Mouse (Mus musculus) limb, embryonic 11.5 days (tissue): ENCODE measurements around the gene Sapcd2. TPM values are rescaled to one million over a fixed set of nuclear protein-coding genes. Genes with fewer than 3 reads are reported as not detected.
A peak's percentile ranks its signal among the peaks of the same experiment; 100 is the strongest.

Source experiments
- ATAC-seq: fragments of 200-750 bp; cut with Nextera tagmentation; 2 replicates; pipeline ENCODE4 v1.8.0; 2017; ENCODE audit warnings: low read depth; ENCODE audit not compliant: insufficient number of reproducible peaks, low FRiP score, low TSS enrichment
- DNase-seq: peaks from one replicate; pipeline ENCODE4 v3.0.0-alpha.2; 2015; ENCODE audit warnings: low spot score
- H3K27ac ChIP-seq: fragments of 300-500 bp; sonication (generic); replicated peaks from 2 replicates; pipeline ENCODE4 v1.5.1; 2014; ENCODE audit warnings: low read depth, mild to moderate bottlenecking, low read length
- H3K27me3 ChIP-seq: fragments of 300-500 bp; sonication (generic); 2 replicates; pipeline ENCODE4 v1.6.1; 2014; ENCODE audit warnings: mild to moderate bottlenecking, low read length, mixed read lengths; ENCODE audit not compliant: control insufficient read depth, insufficient read depth
- H3K36me3 ChIP-seq: fragments of 300-500 bp; sonication (generic); 2 replicates; pipeline ENCODE4 v1.6.1; 2014; ENCODE audit warnings: mild to moderate bottlenecking, low read length, moderate library complexity, mixed read lengths; ENCODE audit not compliant: control insufficient read depth, insufficient read depth
- H3K4me1 ChIP-seq: fragments of 300-500 bp; sonication (generic); 2 replicates; pipeline ENCODE4 v1.6.1; 2014; ENCODE audit warnings: low read length, mixed read lengths; ENCODE audit not compliant: control insufficient read depth, insufficient read depth
- H3K4me2 ChIP-seq: fragments of 300-500 bp; sonication (generic); 2 replicates; pipeline ENCODE4 v1.6.1; 2014; ENCODE audit warnings: low read depth, mild to moderate bottlenecking, moderate library complexity; ENCODE audit not compliant: severe bottlenecking
- H3K4me3 ChIP-seq: fragments of 300-500 bp; sonication (generic); 2 replicates; pipeline ENCODE4 v1.5.1; 2014; ENCODE audit warnings: low read depth, low read length
- H3K9ac ChIP-seq: fragments of 300-500 bp; sonication (generic); 2 replicates; pipeline ENCODE4 v1.6.1; 2014; ENCODE audit warnings: mild to moderate bottlenecking, low read length
- H3K9me3 ChIP-seq: fragments of 300-500 bp; sonication (generic); 2 replicates; pipeline ENCODE4 v1.6.1; 2016; ENCODE audit warnings: low read length; ENCODE audit not compliant: control insufficient read depth
- WGBS: fragments of 180-500 bp; shearing (Covaris S2); extraction: QIAGEN DNeasy Blood & Tissue Kit; methylation state at CpG from one replicate; pipeline ENCODE4 v1.1.7; 2014; 5-methylcytosine and 5-hydroxymethylcytosine counted together
- polyA plus RNA-seq: library from polyadenylated mRNA; unstranded; fragments of >200 nt; fragmentation: Nextera tagmentation; extraction: Ambion mirVana; gene quantifications from 2 replicates; pipeline ENCODE4 v1.2.1, GENCODE M21; 2014

Sapcd2 gene
- polyA plus RNA-seq, 1 experiment from 2014 or later: 69.4 TPM

DNA sequence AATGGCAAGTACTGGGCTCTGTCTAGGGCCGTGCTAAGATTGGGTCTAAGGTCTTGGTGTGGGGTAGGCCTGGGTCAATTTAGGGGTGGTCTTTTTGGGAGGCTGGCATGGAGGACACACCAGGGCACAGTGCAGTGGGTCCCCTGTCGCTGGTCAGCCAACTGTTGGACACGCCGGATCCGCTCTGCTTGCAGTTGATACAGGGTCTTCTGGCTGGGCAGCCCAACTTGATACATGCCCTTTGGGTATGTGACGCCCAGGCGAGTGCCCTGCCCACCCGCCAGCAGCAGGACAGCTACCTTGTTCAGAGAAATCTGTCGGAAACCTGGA, 7.4 kb upstream of the Sapcd2 start:
- Histone ChIP-seq H3K4me2 (peak overlapping the region; percentile 99), H3K27ac (no peak overlapping the region), H3K9me3 (no peaks in the 10 kb centered on the region), H3K4me1 (0 out of 2 replicates have a peak, but pooled peaks cover 3% of the 10 kb centered on the region), H3K9ac (no peak overlapping the region; the same call in 1 of the 2 replicates), H3K36me3 (no peaks in the 10 kb centered on the region; the same call in 1 of the 2 replicates), H3K27me3 (peaks cover 18% of the 10 kb centered on the region), H3K4me3 (peak overlapping the region; percentile 56)
- ATAC-seq (0 out of 2 replicates have a peak, but pooled peaks have one; percentile 49), DNase-seq (no peak)
- WGBS: 21% methylated on average over 9 of the region's 9 CpGs

GRCm38 (mm10) chr2:25365091-25365761, 6.9 kb upstream of the Sapcd2 start, which contains the start of gene Uap1l1:
Gene Uap1l1 (minus strand): TSS chr2:25365682.
- under 1% methylated on average over 54 of the region's 54 CpGs for WGBS
- Histone ChIP-seq H3K27me3 (peaks cover 18% of the 10 kb centered on the region), H3K27ac (no peak within 1 kb of the TSS)

DNA sequence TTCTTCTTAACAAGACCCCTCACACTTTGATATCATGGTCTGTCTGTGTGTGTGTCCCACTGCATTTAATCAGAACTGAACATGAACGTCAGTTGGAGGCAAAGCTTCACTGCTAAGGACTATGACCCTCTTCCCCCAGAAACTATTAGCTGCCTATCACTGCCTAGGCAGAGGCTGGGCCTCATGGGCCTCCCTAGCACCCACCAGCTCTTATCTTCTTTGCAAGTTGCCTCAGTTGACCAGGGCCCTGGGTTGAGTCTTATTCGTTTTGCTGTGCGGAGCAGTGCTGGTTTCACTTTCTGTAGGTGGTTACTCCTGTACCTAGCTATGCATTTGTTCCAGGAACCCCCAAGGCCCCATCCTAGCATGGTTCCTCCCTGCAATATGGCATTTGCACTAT, 2.1 kb upstream of the Sapcd2 start:
- peaks cover 3% of the 10 kb centered on the region for H3K36me3 ChIP-seq
- no peaks in the 10 kb centered on the region for H3K9me3 ChIP-seq
- H3K27ac ChIP-seq: no peak overlapping the region
- H3K9ac ChIP-seq: no peak overlapping the region
- peaks cover 24% of the 10 kb centered on the region for H3K4me1 ChIP-seq
- H3K4me3 ChIP-seq: no peak overlapping the region
- WGBS: 86% methylated on average over 3 of the region's 3 CpGs
- no peak overlapping the region for H3K4me2 ChIP-seq
- ATAC-seq: no peak
- H3K27me3 ChIP-seq: peaks cover 8% of the 10 kb centered on the region
- DNase-seq: no peak

More at GRCm38 (mm10) chr2:25365091-25365761, 6.9 kb upstream of the Sapcd2 start, which contains the start of gene Uap1l1:
- Histone ChIP-seq H3K9ac (peak within 1 kb of the TSS; percentile 73), H3K4me1 (0 out of 2 replicates have a peak, but pooled peaks cover 3% of the 10 kb centered on the region), H3K4me3 (peak within 1 kb of the TSS; percentile 56), H3K36me3 (no peaks in the 10 kb centered on the region; the same call in 1 of the 2 replicates), H3K9me3 (no peaks in the 10 kb centered on the region), H3K4me2 (peak within 1 kb of the TSS; percentile 99)
- DNase-seq (peak; percentile 79), ATAC-seq (peak; percentile 58; the same call in 1 of the 2 replicates)

- Histone ChIP-seq H3K9me3 (no peaks in the 10 kb centered on the region), H3K27ac (no peak overlapping the region), H3K9ac (peak overlapping the region; percentile 77), H3K4me1 (peaks cover 21% of the 10 kb centered on the region), H3K36me3 (peaks cover 18% of the 10 kb centered on the region), H3K4me3 (peak overlapping the region; percentile 72), H3K27me3 (no peaks in the 10 kb centered on the region), H3K4me2 (peak overlapping the region; percentile 93)
- DNase-seq (no peak), ATAC-seq (no peak)
- WGBS: 3% methylated on average over 42 of the region's 42 CpGs
These were observed 697 bp downstream of the Sapcd2 start for GRCm38 (mm10) chr2:25372644-25373391.

- Histone ChIP-seq H3K27me3 (no peaks in the 10 kb centered on the region), H3K9ac (peak overlapping the region; percentile 77), H3K4me2 (peak overlapping the region; percentile 93), H3K27ac (no peak overlapping the region), H3K4me1 (peaks cover 21% of the 10 kb centered on the region), H3K4me3 (peak overlapping the region; percentile 72), H3K9me3 (no peaks in the 10 kb centered on the region), H3K36me3 (peaks cover 18% of the 10 kb centered on the region)
- WGBS: 49% methylated on average over 2 of the region's 2 CpGs
- no peak for ATAC-seq
- no peak for DNase-seq
These were observed 1.3 kb downstream of the Sapcd2 start for GRCm38 (mm10) chr2:25373431-25373830.

- DNase-seq: peak; percentile 42
- no peaks in the 10 kb centered on the region for H3K27me3 ChIP-seq
- 66% methylated on average over 4 of the region's 4 CpGs for whole genome bisulfite sequencing
These were observed 4.5 kb downstream of the Sapcd2 start for GRCm38 (mm10) chr2:25376589-25376988.

DNA sequence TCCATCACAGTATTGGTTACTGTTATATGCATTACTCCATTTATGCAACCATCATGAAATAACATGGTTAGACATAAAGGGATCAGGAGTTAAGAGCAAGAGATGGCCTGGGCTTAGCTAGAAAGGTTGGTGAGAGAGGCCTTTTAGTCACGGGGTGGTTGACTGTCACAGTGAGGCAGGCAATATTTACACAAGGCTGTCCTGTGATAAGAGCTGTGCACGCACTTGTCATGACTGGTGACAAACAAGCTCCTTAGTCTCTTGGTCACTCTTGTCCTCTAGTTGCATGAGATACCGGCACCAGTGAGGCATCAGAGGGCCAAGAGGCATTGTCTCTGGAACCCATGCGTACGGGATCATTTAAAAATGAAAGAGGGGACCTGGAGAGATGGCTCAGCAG, 12.4 kb downstream of the Sapcd2 start:
- ATAC-seq: no peak
- H3K4me2 ChIP-seq: no peak overlapping the region
- no peaks in the 10 kb centered on the region for H3K4me1 ChIP-seq
- no peaks in the 10 kb centered on the region for H3K36me3 ChIP-seq
- H3K9ac ChIP-seq: no peak overlapping the region
- no peak for DNase-seq
- no peak overlapping the region for H3K4me3 ChIP-seq
- H3K27ac ChIP-seq: no peak overlapping the region
- H3K9me3 ChIP-seq: no peaks in the 10 kb centered on the region
- WGBS: 82% methylated on average over 5 of the region's 5 CpGs
- H3K27me3 ChIP-seq: no peaks in the 10 kb centered on the region

More at GRCm38 (mm10) chr2:25376589-25376988, 4.5 kb downstream of the Sapcd2 start:
- H3K27ac ChIP-seq: no peak overlapping the region
- ATAC-seq: no peak
- H3K4me2 ChIP-seq: no peak overlapping the region
- H3K9me3 ChIP-seq: no peaks in the 10 kb centered on the region
- peaks cover 18% of the 10 kb centered on the region for H3K4me1 ChIP-seq
- no peak overlapping the region for H3K4me3 ChIP-seq
- no peak overlapping the region for H3K9ac ChIP-seq
- H3K36me3 ChIP-seq: peaks cover 18% of the 10 kb centered on the region

GRCm38 (mm10) chr2:25391266-25391665, 19.1 kb downstream of the Sapcd2 start:
- peaks cover 24% of the 10 kb centered on the region for H3K27me3 ChIP-seq
- H3K4me1 ChIP-seq: no peaks in the 10 kb centered on the region; the same call in 1 of the 2 replicates
- DNase-seq: no peak
- no peak overlapping the region for H3K4me2 ChIP-seq
- H3K9ac ChIP-seq: no peak overlapping the region
- no peak for ATAC-seq
- H3K27ac ChIP-seq: no peak overlapping the region
- no peak overlapping the region for H3K4me3 ChIP-seq
- 77% methylated on average over 5 of the region's 5 CpGs for WGBS
- H3K36me3 ChIP-seq: no peaks in the 10 kb centered on the region
- H3K9me3 ChIP-seq: no peaks in the 10 kb centered on the region
